Mouse (Mus musculus) small intestine, adult 2 months (tissue): ENCODE measurements around the gene Neurod2.

Source experiments
- CTCF ChIP-seq: fragments of 200-500 bp; IDR thresholded peaks from 2 replicates; pipeline ENCODE4 v1.5.1; 2012; ENCODE audit warnings: low read depth, mild to moderate bottlenecking, control low read depth, inconsistent platforms, low read length, moderate library complexity, mixed read lengths; ENCODE audit not compliant: insufficient replicate concordance, insufficient read length; ENCODE audit errors: extremely low read depth
- POLR2A ChIP-seq: fragments of 200-500 bp; IDR thresholded peaks from 2 replicates; pipeline ENCODE4 v1.6.1; 2012; ENCODE audit warnings: low read depth, mild to moderate bottlenecking, control low read depth, inconsistent platforms, low read length, moderate library complexity

DNA sequence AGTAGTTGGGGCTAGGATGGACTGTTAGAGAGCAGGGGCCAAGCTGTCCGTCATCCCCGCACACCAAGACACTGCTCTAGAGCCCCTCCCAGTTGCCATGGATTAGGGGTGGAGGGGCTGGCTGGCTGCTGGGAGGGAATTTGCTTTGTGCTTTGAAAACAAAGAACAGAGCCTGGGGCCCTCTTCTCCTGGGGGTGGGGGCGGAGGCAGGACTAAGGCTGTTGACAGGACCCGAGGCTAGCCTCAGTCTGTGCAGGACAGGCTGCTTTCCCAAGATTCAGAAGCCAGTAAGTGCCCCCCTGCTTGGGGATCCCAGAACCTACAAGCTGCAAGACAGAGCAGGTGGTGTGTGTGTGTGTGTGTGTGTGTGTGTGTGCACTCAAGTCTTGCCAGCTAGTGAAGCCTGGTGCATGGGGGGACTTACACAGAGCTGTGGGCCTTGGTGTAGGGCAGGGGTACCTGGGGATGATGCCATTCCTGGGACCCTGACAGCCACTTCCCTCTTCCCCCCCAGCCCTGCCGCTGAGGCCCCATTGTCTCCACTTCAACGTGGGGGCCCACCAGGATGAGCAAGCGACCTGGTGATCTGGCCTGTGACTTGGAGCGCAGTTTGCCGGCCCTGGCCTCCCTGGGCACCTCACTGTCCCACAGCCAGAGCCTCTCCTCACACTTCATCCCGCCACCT, 42.2 kb upstream of the Neurod2 start:
- TF ChIP-seq CTCF (no peak), POLR2A (no peak)
